Mouse (Mus musculus) gastrocnemius, postnatal 14 days (tissue): ENCODE data around the gene Mndal. TPM values are rescaled to one million over a fixed set of nuclear protein-coding genes. Genes with fewer than 3 reads are reported as not detected.
"Not testable (repeated sequence)": the region's sequence is repeated elsewhere in the genome, so short reads cannot be mapped to it uniquely, and the experiment has no call there.

Experiments
- DNase-seq: peaks from one replicate; pipeline ENCODE4 v3.0.0; 2021; ENCODE audit warnings: mixed read lengths
- intact Hi-C: fragments of 180-260 bp; cut with DNase I; formaldehyde crosslinking; loops from one replicate; pipeline ENCODE4 v1.15.1; 2025; ENCODE audit warnings: low total_unique reads
- long read RNA-seq, 2 experiments: library from polyadenylated mRNA; stranded (forward); transcript quantifications; one replicate each; pipeline ENCODE4 v2.0.0; 2021
- total RNA-seq, 2 experiments: library from RNA; stranded (reverse); gene quantifications; 2 replicates each; pipeline ENCODE4 v1.2.3; 2021

Gene Mndal
- 1 to 10 TPM; 4.3 to 4.4 TPM for total RNA-seq
- long read RNA-seq, experiment 1, partial matches to known transcripts = 0 of 2 reads
- long read RNA-seq, experiment 1, other reads (novel, unspliced or antisense) = 2 of 2 reads
- long read RNA-seq, experiment 2, partial matches to known transcripts = 1 of 3 reads
- long read RNA-seq, experiment 2, other reads (novel, unspliced or antisense) = 2 of 3 reads

GRCm38 (mm10) chr1:173941924-173942779, at the start of gene Mndal, which contains the start of gene Ifi203:
Mndal (minus strand) TSS chr1:173942491.
Ifi203 (minus strand) TSS chr1:173942672.
- intact Hi-C loops, DNase-seq: not testable (repeated sequence)

GRCm38 (mm10) chr1:173982694-173983305, 40.5 kb upstream of the Mndal start, which contains the start of gene Ifi202b:
Ifi202b (minus strand) TSS chr1:173982744.
- DNase-seq, intact Hi-C loops: not testable (repeated sequence)

- intact Hi-C loops, DNase-seq: not testable (repeated sequence)
These were observed 38.7 kb upstream of the Mndal start for GRCm38 (mm10) chr1:173981038-173981437.

- intact Hi-C loops = no loop called here
- DNase-seq = no peak
These were observed 35.3 kb upstream of the Mndal start for GRCm38 (mm10) chr1:173977622-173978021.

GRCm38 (mm10) chr1:173973111-173973510, 30.8 kb upstream of the Mndal start:
- DNase-seq = no peak
- intact Hi-C loops = no loop called here

- DNase-seq, intact Hi-C loops: not testable (repeated sequence)
These were observed 19.2 kb upstream of the Mndal start for GRCm38 (mm10) chr1:173961491-173961890.

- intact Hi-C loops, DNase-seq: not testable (repeated sequence)
These were observed 17.7 kb upstream of the Mndal start for GRCm38 (mm10) chr1:173959998-173960397.

GRCm38 (mm10) chr1:173955839-173956527, 13.7 kb upstream of the Mndal start:
- DNase-seq, intact Hi-C loops: not testable (repeated sequence)

GRCm38 (mm10) chr1:173955071-173955796, 12.9 kb upstream of the Mndal start:
- intact Hi-C loops = no loop called here
- DNase-seq = no peak

- intact Hi-C loops = no loop called here
- DNase-seq = no peak
These were observed 11.3 kb upstream of the Mndal start for GRCm38 (mm10) chr1:173953563-173953962.

- intact Hi-C loops, DNase-seq: not testable (repeated sequence)
These were observed 6.8 kb upstream of the Mndal start for GRCm38 (mm10) chr1:173949044-173949443.

- DNase-seq, intact Hi-C loops: not testable (repeated sequence)
These were observed 432 bp upstream of the Mndal start for GRCm38 (mm10) chr1:173942780-173943066.

- DNase-seq, intact Hi-C loops: not testable (repeated sequence)
These were observed 769 bp downstream of the Mndal start for GRCm38 (mm10) chr1:173941522-173941921.

GRCm38 (mm10) chr1:173919279-173919678, 23.0 kb downstream of the Mndal start:
- intact Hi-C loops = not testable (repeated sequence)

GRCm38 (mm10) chr1:173914559-173914958, 27.7 kb downstream of the Mndal start:
- DNase-seq = no peak
- intact Hi-C loops = no loop called here

More at GRCm38 (mm10) chr1:173919279-173919678, 23.0 kb downstream of the Mndal start:
- not testable (repeated sequence) for DNase-seq

- DNase-seq, intact Hi-C loops: not testable (repeated sequence)
These were observed 29.0 kb downstream of the Mndal start for GRCm38 (mm10) chr1:173913256-173913791.

- DNase-seq = peak; percentile 21
- intact Hi-C loops = not testable (repeated sequence)
These were observed 29.6 kb downstream of the Mndal start, which contains the start of gene Ifi211 for GRCm38 (mm10) chr1:173912548-173913255. Ifi211 (minus strand) TSS chr1:173913046.
